In genomic region chr15:62177768-62178410, GRCm38 (mm10) we compare ENCODE assay signal across 21 mouse cellular contexts.
A peak's percentile ranks its signal among the peaks of the same experiment; 100 is the strongest.
DNase-seq lines count a peak whose midpoint lies in the region; ATAC-seq lines count a peak whose summit lies in the region.
"Had no signal": no experiment of that assay in that cellular context is flagged by ENCODE, and none has a peak within 500 bp of the region (broad histone marks: within the 10 kb centered on the region; RNA-seq: fewer than 3 reads in every experiment).

No protein-coding gene starts in this region.

- H3K27me3 ChIP-seq in midbrain, embryonic 14.5 days (ENCODE audit: control insufficient read depth, insufficient read depth, low read length) = no peaks in the 10 kb centered on the region
- no peaks in the 10 kb centered on the region for H3K27me3 ChIP-seq in hindbrain, embryonic 10.5 days (ENCODE audit: insufficient read depth, poor library complexity, severe bottlenecking)
- H3K27me3 ChIP-seq: embryonic facial prominence, embryonic 15.5 days; hindbrain, embryonic 15.5 days had no signal

- peak; percentile 82 for ATAC-seq in CD4-positive, CD25-positive, alpha-beta regulatory T cell, adult 4 months
- ATAC-seq in hematopoietic stem cell, adult 5-6 weeks (replicated peaks in 1 of 2; ENCODE audit: insufficient read depth in 1 of 2, low FRiP score in 2 of 2, low TSS enrichment in 1 of 2, low read depth in 1 of 2, poor library complexity in 2 of 2, severe bottlenecking in 2 of 2) = peak; percentile 57 to 63; a peak in 3 of 4 replicates
- ATAC-seq in midbrain, embryonic 14.5 days (ENCODE audit: low FRiP score, low TSS enrichment) = no peak

- WGBS in midbrain, embryonic 14.5 days = 91% methylated on average over 9 of the region's 9 CpGs
- WGBS in hindbrain, embryonic 10.5 days = 95% methylated on average over 9 of the region's 9 CpGs

- no peak overlapping the region for H3K27ac ChIP-seq in midbrain, embryonic 14.5 days (replicated peaks; ENCODE audit: low read depth, low read length)
- H3K27ac ChIP-seq in hindbrain, embryonic 10.5 days = no peak overlapping the region
- H3K27ac ChIP-seq: embryonic facial prominence, embryonic 15.5 days; forebrain, embryonic 10.5 days; heart, embryonic 10.5 days; hindbrain, embryonic 15.5 days; macrophage had no signal

- DNase-seq in B cell, adult 2 months = peak; percentile 61 to 63
- peak; percentile 72 to 79 for DNase-seq in natural killer cell, adult 2 months (ENCODE audit: low spot score in 2 of 2)
- no peak for DNase-seq in midbrain, embryonic 14.5 days
- DNase-seq in neural tube, embryonic 10.5 days (ENCODE audit: extremely low spot score, low spot score) = no peak
- DNase-seq in hindbrain, embryonic 10.5 days (ENCODE audit: low spot score) = no peak
- DNase-seq: cerebellum, postnatal 10 days; embryo, embryonic 11 days; gastrocnemius, postnatal 14 days; heart, postnatal 14 days; kidney, adult 18-20 months; kidney, postnatal 25 days; liver; lung, adult 2 months; thymus, adult 2 months had no signal

- no peaks in the 10 kb centered on the region for H3K4me1 ChIP-seq in midbrain, embryonic 14.5 days (ENCODE audit: control insufficient read depth, insufficient read depth, low read length)
- peaks cover 10% of the 10 kb centered on the region; the same call in 1 of the 2 replicates for H3K4me1 ChIP-seq in hindbrain, embryonic 10.5 days (replicated peaks)
- H3K4me1 ChIP-seq: embryonic facial prominence, embryonic 15.5 days; hindbrain, embryonic 15.5 days had no signal

- H3K4me3 ChIP-seq in midbrain, embryonic 14.5 days (replicated peaks; ENCODE audit: low read depth, low read length) = no peak overlapping the region
- H3K4me3 ChIP-seq in hindbrain, embryonic 10.5 days = no peak overlapping the region
- H3K4me3 ChIP-seq: embryonic facial prominence, embryonic 15.5 days; forebrain, embryonic 10.5 days; heart, embryonic 10.5 days; hindbrain, embryonic 15.5 days had no signal

- no peak overlapping the region for H3K9ac ChIP-seq in midbrain, embryonic 14.5 days (replicated peaks; ENCODE audit: low read length)
- H3K9ac ChIP-seq: embryonic facial prominence, embryonic 15.5 days; hindbrain, embryonic 15.5 days had no signal

- H3K9me3 ChIP-seq in midbrain, embryonic 14.5 days (ENCODE audit: control insufficient read depth, low read length) = no peaks in the 10 kb centered on the region
- H3K9me3 ChIP-seq in hindbrain, embryonic 10.5 days = no peaks in the 10 kb centered on the region
- H3K9me3 ChIP-seq: embryonic facial prominence, embryonic 15.5 days; forebrain, embryonic 10.5 days; heart, embryonic 10.5 days; hindbrain, embryonic 15.5 days had no signal

- no peak overlapping the region for H3K4me2 ChIP-seq in midbrain, embryonic 14.5 days (ENCODE audit: low read length)
- H3K4me2 ChIP-seq: embryonic facial prominence, embryonic 15.5 days; hindbrain, embryonic 15.5 days had no signal

- no peaks in the 10 kb centered on the region for H3K36me3 ChIP-seq in midbrain, embryonic 14.5 days (ENCODE audit: control insufficient read depth, insufficient read depth, low read length)
- H3K36me3 ChIP-seq in hindbrain, embryonic 10.5 days = no peaks in the 10 kb centered on the region
- H3K36me3 ChIP-seq: embryonic facial prominence, embryonic 15.5 days; forebrain, embryonic 10.5 days; heart, embryonic 10.5 days; hindbrain, embryonic 15.5 days had no signal

Comparison
In these comparisons a context has a peak if more than half of its experiments do, and no peak if none do; other contexts are left out.
1. DNase-seq: peak in B cell, adult 2 months (2 of 2) and natural killer cell, adult 2 months (2 of 2); none in midbrain, embryonic 14.5 days (single experiment), neural tube, embryonic 10.5 days (single experiment) and hindbrain, embryonic 10.5 days (single experiment).